Mouse (Mus musculus): Measurements from ENCODE around the gene Pmepa1.

Pmepa1 gene

GRCm38 (mm10) chr2:173275343-173276201, 761 bp downstream of the Pmepa1 start:
- peak; percentile 62 to 72 for DNase-seq

DNA sequence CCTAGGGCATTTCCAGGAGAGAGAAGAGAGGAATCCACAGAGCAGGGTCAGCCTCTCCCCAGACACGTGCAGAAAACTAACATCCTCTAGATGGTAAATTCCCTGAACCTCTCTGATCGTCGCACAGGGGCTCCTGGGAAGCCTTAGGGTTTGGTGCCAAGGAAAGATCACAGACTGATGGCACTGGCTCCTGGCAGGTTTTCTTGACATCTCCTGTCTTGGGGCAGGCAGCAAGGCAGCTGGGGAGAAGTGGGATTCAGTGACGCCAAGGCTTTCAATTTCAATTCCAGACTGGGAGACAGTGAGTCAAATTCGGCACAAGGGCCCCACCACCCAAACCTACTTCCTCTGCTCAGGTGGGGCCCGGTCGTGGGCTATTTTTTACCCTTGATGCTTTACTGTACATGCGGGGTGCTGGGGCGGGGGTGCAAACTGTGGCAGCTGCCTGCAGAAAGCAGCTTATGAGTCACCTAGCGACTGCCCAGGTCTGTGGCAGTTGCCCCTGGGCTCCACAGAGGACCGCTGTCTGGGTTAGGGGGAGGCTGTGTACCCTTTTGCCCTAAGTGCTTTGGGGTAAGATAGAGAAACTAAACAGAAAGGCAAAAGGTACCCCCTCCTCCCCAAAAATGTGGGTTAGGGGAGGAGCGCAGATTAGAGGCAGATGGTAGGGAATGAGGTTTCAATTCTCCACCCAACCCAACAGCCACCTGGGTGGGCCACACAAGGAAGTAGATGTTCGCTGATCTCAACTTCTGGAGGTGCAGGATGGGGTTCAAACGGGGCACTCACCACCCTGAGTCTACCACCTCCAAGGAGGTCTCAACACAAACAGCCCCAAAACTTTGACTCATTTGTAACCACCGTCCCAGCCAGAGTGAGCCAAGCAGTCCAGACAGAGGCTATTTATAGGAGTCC, 1.6 kb downstream of the Pmepa1 start:
- DNase-seq, result peak in 1 of 2 experiments; percentile 33

DNA sequence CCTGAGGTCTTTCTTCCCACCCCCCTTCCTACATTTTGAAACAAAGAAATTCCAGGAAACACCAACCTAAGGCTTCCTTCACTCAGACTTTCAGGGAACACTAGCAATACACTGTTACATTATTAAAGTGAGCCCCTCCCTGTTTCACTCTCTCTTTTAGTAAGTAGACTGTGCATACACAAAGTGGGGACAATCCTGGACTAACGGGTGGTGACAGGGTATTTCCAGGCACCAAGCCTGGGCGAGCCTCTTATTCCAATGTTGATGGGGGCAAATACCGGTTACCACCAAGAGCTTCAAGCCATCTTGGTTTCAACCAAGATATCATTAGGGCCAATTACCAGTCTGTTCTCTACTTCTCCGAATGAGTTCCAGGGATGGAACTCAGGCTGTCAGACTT, 2.4 kb downstream of the Pmepa1 start:
- no peak for DNase-seq

GRCm38 (mm10) chr2:173272354-173272900, 3.9 kb downstream of the Pmepa1 start:
- peak in 1 of 2 experiments; percentile 37 for DNase-seq

- DNase-seq, result no peak
Observed at GRCm38 (mm10) chr2:173271541-173271940, 4.8 kb downstream of the Pmepa1 start.

DNA sequence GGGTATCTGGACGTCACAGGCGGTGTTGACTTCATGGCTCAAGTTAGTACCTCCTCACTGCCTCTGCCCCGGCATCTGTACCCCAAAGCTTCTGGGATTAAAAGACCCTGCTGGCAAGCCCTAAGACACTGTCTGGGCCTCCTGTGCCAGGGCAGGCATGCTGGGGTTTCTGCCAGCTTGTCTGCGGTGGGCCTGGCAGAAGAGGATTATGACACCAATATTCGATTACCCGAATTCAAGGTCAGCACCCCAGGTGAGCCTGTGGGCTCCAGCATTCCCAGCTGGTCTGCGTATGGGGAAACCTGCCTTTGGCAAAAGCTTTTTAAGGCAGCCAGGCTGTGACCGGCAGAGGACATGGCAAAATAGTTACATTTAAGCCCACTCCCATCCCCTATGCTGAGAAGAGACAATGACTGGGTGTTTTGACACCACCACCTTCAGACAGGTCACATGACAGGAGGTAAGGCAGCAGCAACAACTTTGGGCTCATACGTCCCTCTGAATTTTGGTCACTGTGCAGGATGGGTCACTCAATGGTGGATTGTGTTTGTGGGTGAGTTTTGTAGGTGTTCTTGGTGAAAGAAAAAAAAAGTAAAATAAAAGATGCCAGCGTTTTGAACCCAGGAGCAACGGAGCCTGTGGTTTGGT, 5.6 kb downstream of the Pmepa1 start:
- DNase-seq, result no peak

DNA sequence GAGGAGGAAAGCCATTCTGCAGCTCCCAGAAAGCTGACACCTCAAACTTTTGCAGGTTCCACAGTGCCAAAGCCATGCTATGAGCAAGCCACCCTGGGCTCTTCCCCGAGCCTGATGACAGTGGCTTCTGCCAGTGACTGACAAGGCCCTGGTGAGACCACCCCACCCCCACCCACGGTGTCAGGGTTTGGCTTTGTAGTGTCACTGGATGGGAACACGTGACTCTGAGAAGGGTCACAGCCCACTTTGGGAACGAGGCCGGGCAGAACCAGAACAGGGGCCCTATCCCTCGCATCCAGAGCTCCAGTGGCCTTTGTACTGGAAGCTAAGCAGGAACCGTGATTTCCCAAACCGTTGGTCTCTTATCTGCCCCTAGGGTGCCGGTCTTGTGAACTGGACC, 6.1 kb downstream of the Pmepa1 start:
- no peak for DNase-seq

- no peak for DNase-seq
Observed at GRCm38 (mm10) chr2:173267562-173267961, 8.8 kb downstream of the Pmepa1 start.

GRCm38 (mm10) chr2:173266349-173267112, 9.8 kb downstream of the Pmepa1 start:
- DNase-seq, result no peak

DNA sequence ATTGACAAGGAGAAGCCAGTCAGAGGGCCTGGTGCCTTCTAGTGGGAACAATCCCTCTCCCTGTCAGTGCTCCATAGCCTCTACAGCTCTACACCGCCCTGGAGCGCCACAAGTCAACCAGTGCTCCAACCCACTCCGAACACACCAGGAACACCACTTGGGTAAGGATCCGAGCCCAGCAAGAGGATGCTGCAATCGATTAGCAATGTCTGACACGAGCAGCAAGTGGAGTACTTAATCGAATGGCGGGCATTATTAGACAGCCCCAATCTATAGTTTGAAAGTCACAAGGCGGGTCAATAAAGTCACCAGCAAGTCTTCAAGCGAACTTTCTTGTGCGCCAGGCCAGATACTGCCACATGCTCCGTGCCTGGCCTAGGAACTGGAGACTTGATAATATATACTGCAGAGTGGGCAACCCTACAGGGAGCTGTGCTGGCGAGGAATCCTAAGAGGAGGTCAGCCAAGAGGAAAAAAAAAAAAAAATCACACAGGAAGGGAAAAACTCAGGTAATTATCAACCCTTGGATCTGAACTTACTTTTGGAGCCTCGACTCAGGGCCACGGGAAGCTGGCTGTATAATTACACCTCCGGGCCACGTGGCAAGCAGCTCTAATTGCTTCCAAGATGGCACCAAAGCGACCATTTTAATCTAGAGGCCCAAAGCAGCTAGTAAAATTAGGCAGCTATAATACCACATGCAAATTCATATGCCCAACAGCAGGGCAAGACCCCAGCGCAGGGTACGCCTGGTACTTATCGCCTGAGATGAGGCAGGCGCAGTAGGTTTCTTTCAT, 10.7 kb downstream of the Pmepa1 start:
- DNase-seq, result no peak

DNA sequence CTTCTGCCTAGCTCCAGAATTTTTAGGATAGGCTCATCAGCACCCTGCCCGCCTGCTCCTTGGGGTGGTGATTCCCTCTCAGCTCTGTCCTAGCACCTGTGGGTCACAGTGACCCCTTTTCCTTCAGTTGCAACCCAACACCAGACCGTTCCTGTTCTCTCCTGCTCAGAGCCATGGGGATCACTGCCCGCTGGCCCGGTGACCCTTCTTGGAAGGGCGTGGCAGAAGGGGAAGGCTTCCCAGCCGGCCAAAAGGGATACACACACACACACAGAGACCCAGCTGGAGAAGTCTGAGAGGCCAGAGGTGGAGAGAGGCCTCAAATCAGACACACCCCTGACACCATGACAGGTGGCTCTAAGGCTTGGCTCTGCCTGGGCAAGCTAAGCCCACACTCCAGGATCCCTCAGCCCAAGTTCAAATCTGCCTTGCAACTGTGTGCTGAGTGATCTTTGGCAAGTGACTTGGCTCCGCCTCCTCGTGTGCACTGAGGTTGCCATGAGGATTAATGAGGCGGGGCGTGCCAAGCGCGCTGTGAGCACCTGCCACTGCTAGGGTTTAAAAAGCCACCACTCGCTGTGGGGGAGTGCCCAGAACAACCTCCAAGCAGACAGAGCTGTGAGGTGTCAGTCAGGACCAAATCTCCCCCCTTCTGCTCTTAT, 11.7 kb downstream of the Pmepa1 start:
- DNase-seq, result peak; percentile 48 to 57

DNA sequence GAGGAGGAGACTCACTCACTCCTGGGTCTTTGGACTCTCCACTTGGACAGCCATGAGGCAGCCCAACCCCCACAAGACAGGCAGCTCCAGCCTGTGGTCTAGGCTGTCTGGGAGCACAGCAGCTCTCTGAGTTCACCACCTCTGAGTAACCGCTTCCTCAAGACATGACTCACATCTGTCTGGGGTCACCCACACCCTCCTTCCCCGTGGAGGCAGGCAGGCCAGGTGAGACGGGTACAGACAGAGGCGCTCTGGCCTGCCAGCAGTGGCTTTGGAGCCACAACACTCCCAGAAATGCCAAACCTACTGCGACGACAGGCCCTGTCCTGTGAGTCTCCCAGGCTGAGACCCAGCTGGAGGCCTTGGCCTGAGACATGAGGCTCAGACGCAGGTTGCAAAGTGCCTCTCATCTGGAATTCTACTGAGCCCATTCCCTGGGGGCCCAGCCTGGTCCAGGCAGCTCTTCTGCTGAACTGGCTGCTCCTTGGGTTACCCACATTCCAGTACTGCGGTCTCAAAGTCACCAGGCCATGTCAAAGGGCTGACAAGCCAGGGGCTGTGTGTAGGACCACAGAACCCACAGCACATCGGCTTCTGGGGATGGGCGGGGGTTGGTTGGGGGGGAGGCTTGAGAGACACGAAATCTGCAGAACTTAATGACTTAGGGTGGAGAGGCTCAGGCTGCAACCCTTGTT, 12.6 kb downstream of the Pmepa1 start:
- DNase-seq, result no peak

- peak in 1 of 2 experiments; percentile 52 for DNase-seq
Observed at GRCm38 (mm10) chr2:173261497-173261896, 14.8 kb downstream of the Pmepa1 start.

DNA sequence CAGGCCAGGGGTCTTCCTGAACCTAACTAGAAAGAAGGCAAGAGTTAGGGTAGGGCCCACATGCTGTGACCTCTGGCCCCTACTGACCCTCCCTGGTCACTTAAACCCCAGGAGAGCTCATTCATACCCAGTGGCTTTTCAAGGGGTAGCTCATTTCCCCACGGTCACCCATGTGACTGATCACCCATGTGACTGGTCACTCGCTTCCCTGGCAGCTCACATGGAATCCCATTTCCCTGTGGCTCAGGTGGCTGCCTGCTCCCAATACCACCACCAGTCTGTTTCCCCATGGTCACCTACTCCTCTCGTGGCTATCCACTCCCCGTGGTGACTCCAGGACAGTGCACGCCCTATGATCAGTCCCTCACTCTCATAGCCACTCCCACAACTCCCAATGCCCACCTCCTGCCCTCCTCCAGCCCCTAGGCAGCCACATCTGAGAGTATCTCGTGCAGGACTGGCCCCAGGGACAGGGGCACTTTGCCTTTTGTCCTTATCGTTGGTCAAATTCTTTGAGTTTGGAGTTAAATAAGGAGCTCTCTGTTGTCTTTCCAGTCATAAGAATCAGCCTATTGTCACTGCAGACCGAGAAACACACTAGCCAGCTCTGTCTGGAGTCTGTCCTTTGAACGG, 17.8 kb downstream of the Pmepa1 start:
- no peak for DNase-seq

GRCm38 (mm10) chr2:173257610-173258009, 18.7 kb downstream of the Pmepa1 start:
- DNase-seq, result peak; percentile 79 to 87

DNA sequence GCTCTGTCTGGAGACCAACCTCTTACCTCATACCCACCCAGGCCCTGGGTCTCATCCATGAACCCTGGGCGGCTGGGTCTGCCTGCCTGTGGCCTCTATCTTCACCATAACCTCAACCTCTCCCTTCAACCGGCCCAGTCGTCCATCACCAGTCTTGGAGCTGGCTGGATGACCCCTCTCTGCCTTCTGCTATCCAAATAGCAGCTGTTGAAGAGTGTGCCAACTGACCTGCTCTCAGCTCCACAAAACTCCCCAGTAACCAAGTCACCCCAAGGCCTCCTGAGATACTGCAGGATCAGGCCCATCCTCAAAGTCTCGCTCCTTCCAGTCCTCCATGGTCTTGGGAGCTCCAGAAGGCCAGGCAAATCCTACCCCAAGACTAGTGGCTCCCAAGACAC, 19.8 kb downstream of the Pmepa1 start:
- no peak for DNase-seq

- DNase-seq, result no peak
Observed at GRCm38 (mm10) chr2:173255810-173256551, 20.4 kb downstream of the Pmepa1 start.

DNA sequence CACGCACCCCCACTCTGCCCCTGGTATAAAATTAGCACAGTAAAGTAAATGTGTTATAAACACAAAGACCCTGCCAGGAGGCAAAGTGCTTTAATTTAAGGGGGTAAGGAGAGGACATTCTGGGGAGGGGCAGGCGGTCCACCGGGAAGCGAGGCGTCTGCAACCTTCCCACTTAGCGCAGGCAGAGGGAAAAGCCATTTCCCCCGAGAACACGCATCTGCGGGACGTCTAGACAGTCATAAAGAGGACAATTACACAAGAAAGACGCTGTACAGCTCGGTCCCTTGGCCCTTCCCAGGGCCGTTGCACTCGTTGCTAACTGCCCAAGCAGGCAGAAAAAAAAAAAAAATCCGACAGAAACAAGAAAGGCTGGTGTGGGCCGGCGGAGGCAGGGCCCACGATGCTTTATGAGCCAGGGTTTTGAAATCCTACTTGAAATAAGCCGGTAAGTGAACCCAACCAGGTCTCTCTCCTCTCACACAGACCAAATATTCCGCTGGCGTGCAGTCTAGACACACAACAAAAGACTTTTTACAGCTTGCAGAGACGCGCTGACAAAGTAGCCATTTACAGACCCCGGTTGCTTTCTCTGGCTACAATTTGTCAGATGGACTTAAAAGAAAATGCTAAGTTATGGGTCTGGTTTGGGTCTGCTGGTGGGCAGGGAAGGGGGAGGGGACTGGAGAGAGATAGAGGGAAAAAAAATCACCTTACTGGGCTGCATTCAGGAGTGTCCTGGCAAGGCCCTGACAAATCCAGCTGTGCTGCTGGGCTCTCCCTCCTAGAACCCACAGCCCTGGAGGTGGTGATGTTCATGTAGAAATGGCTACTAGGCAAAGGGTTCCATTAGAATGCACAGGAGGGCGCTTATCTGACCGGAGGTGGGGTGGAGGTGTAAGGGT, 22.3 kb downstream of the Pmepa1 start:
- DNase-seq, result peak in 1 of 2 experiments; percentile 55

Data from lung, postnatal 4 days (tissue).